Mouse (Mus musculus): ENCODE data around the gene Rbp4.

Gene Rbp4

GRCm38 (mm10) chr19:38091512-38091985 is 33.5 kb downstream of the Rbp4 start:
- no peak for DNase-seq (ENCODE audit: low read depth, low spot score)

GRCm38 (mm10) chr19:38089358-38089757 is 35.7 kb downstream of the Rbp4 start:
- no peak for DNase-seq (ENCODE audit: low read depth, low spot score)

GRCm38 (mm10) chr19:38086948-38087551 is 38.0 kb downstream of the Rbp4 start:
- DNase-seq (ENCODE audit: low read depth, low spot score), result no peak

GRCm38 (mm10) chr19:38085841-38086240 is 39.2 kb downstream of the Rbp4 start:
- DNase-seq (ENCODE audit: low read depth, low spot score), result no peak

- DNase-seq (ENCODE audit: low read depth, low spot score), result no peak
These were observed 42.1 kb downstream of the Rbp4 start for GRCm38 (mm10) chr19:38082931-38083525.

- no peak for DNase-seq (ENCODE audit: low read depth, low spot score)
These were observed 43.7 kb downstream of the Rbp4 start for GRCm38 (mm10) chr19:38081361-38081760.

- DNase-seq (ENCODE audit: low read depth, low spot score), result no peak
These were observed 47.1 kb downstream of the Rbp4 start for GRCm38 (mm10) chr19:38077851-38078540.

GRCm38 (mm10) chr19:38076251-38076650 is 48.8 kb downstream of the Rbp4 start:
- no peak for DNase-seq (ENCODE audit: low read depth, low spot score)

- DNase-seq (ENCODE audit: low read depth, low spot score), result no peak
These were observed 50.0 kb downstream of the Rbp4 start for GRCm38 (mm10) chr19:38075051-38075450.

- DNase-seq (ENCODE audit: low read depth, low spot score), result no peak
These were observed 51.9 kb downstream of the Rbp4 start for GRCm38 (mm10) chr19:38073226-38073625.
